Mouse (Mus musculus) testis, adult 2 months (tissue): ENCODE measurements at regions not wholly inside any gene's neighbourhood (a gene's known extent, or its start where the extent isn't known, plus 50 kb on each side); places are given as distances from the start of the nearest gene placed in this dataset.

ENCODE experiments used
- CTCF ChIP-seq: fragments of 200-500 bp; IDR thresholded peaks from 2 replicates; pipeline ENCODE4 v1.5.1; 2012; ENCODE audit warnings: low read depth, mild to moderate bottlenecking, inconsistent platforms, low read length, moderate library complexity; ENCODE audit not compliant: control insufficient read depth, insufficient read depth, insufficient replicate concordance
- POLR2A ChIP-seq: fragments of 200-500 bp; IDR thresholded peaks from 2 replicates; pipeline ENCODE4 v1.6.1; 2012; ENCODE audit warnings: low read depth, mild to moderate bottlenecking, inconsistent platforms, low read length, moderate library complexity; ENCODE audit not compliant: control insufficient read depth

DNA sequence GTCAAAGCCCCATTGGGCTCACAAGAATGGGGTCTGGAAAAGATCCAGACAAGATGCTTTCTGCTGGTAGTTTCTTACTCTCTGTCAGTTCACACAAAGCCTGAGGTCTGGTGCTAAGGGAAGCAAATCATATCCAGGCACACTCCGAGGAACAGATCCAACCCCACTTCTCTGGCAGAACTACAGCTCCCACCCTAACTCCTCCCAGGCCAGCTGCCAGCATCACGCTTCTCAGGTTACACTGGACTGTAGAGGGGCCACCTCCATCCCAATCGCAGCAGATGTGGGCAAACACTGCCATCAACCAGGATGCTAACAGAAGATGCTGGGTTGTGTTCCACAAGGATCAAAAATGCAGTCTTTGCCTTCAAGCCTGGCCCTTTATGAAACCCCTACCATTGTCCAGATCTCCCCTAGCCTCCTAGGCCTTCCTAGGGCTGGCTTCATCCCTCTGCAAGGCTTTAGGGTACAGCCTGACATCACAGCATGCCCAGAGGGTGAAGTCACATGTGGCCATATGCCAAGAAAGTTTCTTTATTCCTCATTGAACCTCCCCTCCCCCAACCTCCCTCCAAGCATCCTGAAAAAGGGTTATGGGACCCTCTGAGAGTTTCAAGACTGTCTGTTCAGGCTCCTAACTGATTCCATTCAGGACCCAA, 99.6 kb upstream of the 2610301B20Rik start:
- no peak for TF ChIP-seq CTCF
- TF ChIP-seq POLR2A = no peak
